Mouse (Mus musculus) lung, adult 2 months (tissue): ENCODE measurements around the gene Prkca.

Source experiments
- CTCF ChIP-seq: fragments of 200-500 bp; IDR thresholded peaks from 2 replicates; pipeline ENCODE4 v1.5.1; 2011; ENCODE audit warnings: mild to moderate bottlenecking, low read length, control low read depth; ENCODE audit not compliant: insufficient read depth
- POLR2A ChIP-seq: fragments of 200-500 bp; IDR thresholded peaks from 2 replicates; pipeline ENCODE4 v1.6.1; 2011; ENCODE audit warnings: low read depth, mild to moderate bottlenecking, control low read depth, low read length, borderline replicate concordance; ENCODE audit errors: extremely low read depth

- TF ChIP-seq POLR2A (no peak), CTCF (no peak)
Observed at GRCm38 (mm10) chr11:108308253-108308652, 35.5 kb downstream of the Prkca start.
